Mouse (Mus musculus): ENCODE data around the gene Nkx1-2. TPM values are rescaled to one million over a fixed set of nuclear protein-coding genes. Genes with fewer than 3 reads are reported as not detected.

Gene Nkx1-2
- total and polyA plus RNA-seq, 3 experiments, result 0.04 TPM; not detected in 2

DNA sequence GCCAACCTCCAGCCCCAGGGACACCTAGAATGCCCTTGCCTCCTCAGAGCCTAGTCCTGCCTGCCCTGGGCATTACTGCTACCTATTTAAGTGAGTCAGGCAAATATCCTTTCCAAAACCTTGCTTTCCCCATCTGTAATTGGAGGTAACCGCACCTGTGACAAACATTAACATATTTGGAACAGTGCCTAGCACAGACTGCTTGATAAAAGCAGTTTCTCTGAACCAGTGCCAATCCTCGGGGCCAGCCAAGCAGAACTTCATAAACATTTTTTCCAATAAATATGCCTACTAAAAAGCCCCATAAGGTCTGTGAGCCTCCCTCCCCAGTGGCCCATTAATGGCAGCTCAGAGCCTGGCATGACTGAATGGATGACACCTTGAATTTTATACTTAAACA is 45.3 kb downstream of the Nkx1-2 start:
- peaks cover 19 to 31% of the 10 kb centered on the region in 2 experiments for H3K36me3 ChIP-seq (replicated peaks in 1 of 2; ENCODE audit: control insufficient read depth in 1 of 2, insufficient read depth in 1 of 2, low read length in 1 of 2)
- no peaks in the 10 kb centered on the region for H3K9me3 ChIP-seq (replicated peaks; ENCODE audit: low read length)
- peaks cover 0 to 11% of the 10 kb centered on the region in 2 experiments; a peak in 2 of 4 replicates for H3K4me1 ChIP-seq (ENCODE audit: control insufficient read depth in 1 of 2, insufficient read depth in 2 of 2)
- in situ Hi-C loops (cut with MboI; ENCODE audit: low pct_ligation_motif_present, low pct_unique_long_range_greater_than_20kb, low sequenced_read_pairs) (no loop called here), dilution Hi-C loops (cut with MboI; ENCODE audit: extremely low pct_ligation_motif_present, extremely low pct_unique_long_range_greater_than_20kb, low sequenced_read_pairs) (no loop called here)
- DNase-seq (ENCODE audit: extremely low read depth), result no peak
- no peak overlapping the region for H3K27ac ChIP-seq (ENCODE audit: insufficient read depth, low read depth)
- H3K4me2 ChIP-seq (ENCODE audit: insufficient read depth, low read depth, poor library complexity, severe bottlenecking), result no peak overlapping the region
- no peak overlapping the region for H3K9ac ChIP-seq (ENCODE audit: insufficient read depth, low read depth)
- no peak overlapping the region for H3K4me3 ChIP-seq (replicated peaks in 1 of 3; ENCODE audit: low read depth in 2 of 3, low read length in 2 of 3, poor library complexity in 1 of 3)
- H3K27me3 ChIP-seq (replicated peaks), result peaks cover 16% of the 10 kb centered on the region
- TF ChIP-seq PAX5 (IDR thresholded peaks at IDR 0.05; ENCODE audit: low read length) (no peak), POLR2AphosphoS2 (IDR thresholded peaks at IDR 0.05; ENCODE audit: low read depth, low read length) (no peak), MAFK (IDR thresholded peaks at IDR 0.05; ENCODE audit: insufficient replicate concordance, low read length) (no peak), ZNF384 (IDR thresholded peaks at IDR 0.05; ENCODE audit: low read depth, low read length) (no peak), TBP (conservative IDR thresholded peaks at IDR 0.05; ENCODE audit: low read depth, low read length) (no peak), USF1 (IDR thresholded peaks at IDR 0.05; ENCODE audit: low read depth, low read length) (no peak), CTCF (conservative IDR thresholded peaks at IDR 0.05 in 1 of 2, IDR thresholded peaks at IDR 0.05 in 1 of 2; ENCODE audit: low read depth in 2 of 2, low read length in 2 of 2) (no peak), MAZ (IDR thresholded peaks at IDR 0.05; ENCODE audit: low read depth, low read length) (no peak), IRF4 (IDR thresholded peaks at IDR 0.05; ENCODE audit: low read depth, low read length) (no peak), ETS1 (conservative IDR thresholded peaks at IDR 0.05; ENCODE audit: low read depth, low read length) (no peak), CHD1 (IDR thresholded peaks at IDR 0.05; ENCODE audit: low read depth, low read length) (no peak), MEF2A (IDR thresholded peaks at IDR 0.05; ENCODE audit: borderline replicate concordance, low read depth, low read length) (no peak), GABPA (IDR thresholded peaks at IDR 0.05; ENCODE audit: insufficient replicate concordance, low read depth, low read length) (no peak), UBTF (IDR thresholded peaks at IDR 0.05; ENCODE audit: low read depth, low read length) (no peak), ELF1 (IDR thresholded peaks at IDR 0.05; ENCODE audit: low read depth, low read length) (no peak), POLR2A (IDR thresholded peaks at IDR 0.05; ENCODE audit: low read depth, low read length) (no peak), USF2 (conservative IDR thresholded peaks at IDR 0.05; ENCODE audit: low read depth, low read length) (no peak)
- no peaks in the 10 kb centered on the region for H3K79me2 ChIP-seq (replicated peaks; ENCODE audit: control insufficient read depth, extremely low read depth, insufficient read depth, poor library complexity, severe bottlenecking)

DNA sequence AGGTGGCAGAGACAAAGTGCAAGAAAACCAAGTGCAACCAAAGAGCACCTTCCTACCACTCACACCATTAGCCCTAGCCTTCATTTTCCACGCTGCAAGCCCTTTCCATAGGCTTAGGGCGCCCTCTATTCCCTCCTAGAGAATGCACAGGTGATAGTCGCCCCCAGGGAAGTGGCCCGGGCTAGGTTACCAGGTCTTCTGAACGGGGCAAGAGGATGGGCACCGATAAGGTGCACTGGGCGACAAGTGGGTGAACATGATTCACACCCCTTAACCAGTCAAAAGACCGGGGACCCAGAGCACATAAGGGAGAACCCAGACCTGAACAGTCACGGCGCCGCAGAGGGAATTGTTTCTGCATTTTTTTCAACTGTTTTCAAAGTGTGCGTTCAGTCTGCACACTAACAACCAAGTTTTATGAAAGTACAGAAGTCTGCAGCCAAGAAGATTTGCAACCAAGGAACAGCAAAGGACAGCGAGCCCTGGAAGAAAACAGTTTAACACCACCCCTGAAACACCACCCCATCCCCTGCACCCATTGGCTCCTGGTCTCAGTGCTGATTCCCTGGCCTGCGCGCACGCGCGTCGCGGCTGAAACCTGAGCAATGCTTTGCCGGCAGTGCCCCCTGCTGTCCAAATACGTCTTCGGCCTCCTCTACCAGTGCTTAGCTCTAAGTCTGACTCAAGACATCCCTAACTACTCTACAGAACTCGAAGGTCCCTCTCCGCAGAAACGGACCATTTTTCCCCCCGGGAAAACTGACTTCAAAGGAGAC is 47.9 kb downstream of the Nkx1-2 start:
- no peaks in the 10 kb centered on the region for H3K79me2 ChIP-seq (replicated peaks; ENCODE audit: control insufficient read depth, extremely low read depth, insufficient read depth, poor library complexity, severe bottlenecking)
- H3K27me3 ChIP-seq (replicated peaks), result peaks cover 39% of the 10 kb centered on the region
- in situ Hi-C loops (cut with MboI; ENCODE audit: low pct_ligation_motif_present, low pct_unique_long_range_greater_than_20kb, low sequenced_read_pairs), result no loop called here
- dilution Hi-C loops (cut with MboI; ENCODE audit: extremely low pct_ligation_motif_present, extremely low pct_unique_long_range_greater_than_20kb, low sequenced_read_pairs), result no loop called here
- peak overlapping the region; percentile 47 to 51 (median 48) for H3K4me3 ChIP-seq (replicated peaks in 1 of 3; ENCODE audit: low read depth in 2 of 3, low read length in 2 of 3, poor library complexity in 1 of 3)
- H3K36me3 ChIP-seq (replicated peaks in 1 of 2; ENCODE audit: control insufficient read depth in 1 of 2, insufficient read depth in 1 of 2, low read length in 1 of 2), result peaks cover 0 to 7% of the 10 kb centered on the region in 2 experiments
- H3K9ac ChIP-seq (ENCODE audit: insufficient read depth, low read depth), result peak overlapping the region; percentile 47
- peak overlapping the region; percentile 95 for H3K4me2 ChIP-seq (ENCODE audit: insufficient read depth, low read depth, poor library complexity, severe bottlenecking)
- peak; percentile 92 for DNase-seq (ENCODE audit: extremely low read depth)
- H3K4me1 ChIP-seq (ENCODE audit: control insufficient read depth in 1 of 2, insufficient read depth in 2 of 2), result peaks cover 0 to 19% of the 10 kb centered on the region in 2 experiments; a peak in 2 of 4 replicates
- no peak overlapping the region for H3K27ac ChIP-seq (ENCODE audit: insufficient read depth, low read depth)
- no peaks in the 10 kb centered on the region for H3K9me3 ChIP-seq (replicated peaks; ENCODE audit: low read length)
- TF ChIP-seq CHD2 (IDR thresholded peaks at IDR 0.05; ENCODE audit: low read length) (no peak), JUN (IDR thresholded peaks at IDR 0.05; ENCODE audit: insufficient read depth, low read depth, low read length) (no peak), POLR2A (IDR thresholded peaks at IDR 0.05; ENCODE audit: low read depth, low read length) (0 out of 2 replicates have a peak, but pooled peaks have one; percentile 35), NRF1 (IDR thresholded peaks at IDR 0.05; ENCODE audit: low read depth, low read length) (peak; percentile 94), MYC (IDR thresholded peaks at IDR 0.05; ENCODE audit: low read depth, low read length) (no peak), USF1 (IDR thresholded peaks at IDR 0.05; ENCODE audit: low read depth, low read length) (no peak), ZKSCAN1 (IDR thresholded peaks at IDR 0.05; ENCODE audit: borderline replicate concordance, low read depth, low read length) (no peak), ZMIZ1 (IDR thresholded peaks at IDR 0.05; ENCODE audit: low read depth, low read length) (no peak), MAZ (IDR thresholded peaks at IDR 0.05; ENCODE audit: low read depth, low read length) (peak; percentile 63; the same call in 1 of the 2 replicates), MXI1 (IDR thresholded peaks at IDR 0.05; ENCODE audit: low read depth, low read length) (no peak), SIN3A (IDR thresholded peaks at IDR 0.05; ENCODE audit: low read length) (peak; percentile 45; the same call in 1 of the 2 replicates), ZC3H11A (IDR thresholded peaks at IDR 0.05; ENCODE audit: low read depth, low read length) (peak; percentile 18), IRF4 (IDR thresholded peaks at IDR 0.05; ENCODE audit: low read depth, low read length) (peak; percentile 63), UBTF (IDR thresholded peaks at IDR 0.05; ENCODE audit: low read depth, low read length) (no peak), TCF12 (IDR thresholded peaks at IDR 0.05; ENCODE audit: low read depth, low read length) (no peak), POLR2AphosphoS2 (IDR thresholded peaks at IDR 0.05; ENCODE audit: low read depth, low read length) (no peak), RAD21 (IDR thresholded peaks at IDR 0.05; ENCODE audit: low read depth, low read length) (peak; percentile 94), CHD1 (IDR thresholded peaks at IDR 0.05; ENCODE audit: low read depth, low read length) (no peak), CTCF (conservative IDR thresholded peaks at IDR 0.05 in 1 of 2, IDR thresholded peaks at IDR 0.05 in 1 of 2; ENCODE audit: low read depth in 2 of 2, low read length in 2 of 2) (peak; percentile 59 to 93; a peak in 3 of 4 replicates), PAX5 (IDR thresholded peaks at IDR 0.05; ENCODE audit: low read length) (no peak), USF2 (conservative IDR thresholded peaks at IDR 0.05; ENCODE audit: low read depth, low read length) (no peak), ZNF384 (IDR thresholded peaks at IDR 0.05; ENCODE audit: low read depth, low read length) (no peak)
